Mouse (Mus musculus): ENCODE data around the gene Lce3d. TPM values are rescaled to one million over a fixed set of nuclear protein-coding genes. Genes with fewer than 3 reads are reported as not detected.
A peak's percentile ranks its signal among the peaks of the same experiment; 100 is the strongest.

Lce3d gene
- total and polyA plus RNA-seq, 3 experiments, result not detected

DNA sequence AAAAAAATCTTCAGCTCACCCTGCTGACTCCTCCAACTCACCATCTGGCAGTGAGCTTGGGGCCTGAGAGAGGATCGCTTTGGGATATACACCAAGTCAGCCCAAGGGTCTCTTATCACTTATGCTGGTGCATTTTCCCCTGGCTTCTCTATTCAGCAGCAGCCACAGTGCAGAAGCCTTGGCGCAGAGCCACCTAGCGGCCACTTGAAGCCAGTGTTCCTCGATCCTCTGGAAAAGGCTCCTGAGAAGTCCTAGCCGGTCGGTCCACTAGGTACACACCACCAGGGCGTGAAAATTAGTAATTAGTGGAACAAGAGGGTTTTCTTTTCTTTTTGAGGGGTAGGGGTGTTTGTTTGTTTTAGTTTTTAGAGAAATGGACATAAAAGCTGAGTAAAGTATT is 41.5 kb downstream of the Lce3d start:
- Histone ChIP-seq H3K4me1 (ENCODE audit: control insufficient read depth in 1 of 2, insufficient read depth in 2 of 2, low read length in 2 of 2) (no peaks in the 10 kb centered on the region), H3K79me2 (ENCODE audit: control insufficient read depth, insufficient read depth, low read length, poor library complexity) (no peaks in the 10 kb centered on the region), H3K4me3 (ENCODE audit: control insufficient read depth in 1 of 2, insufficient read depth in 1 of 2, low read depth in 2 of 2, low read length in 2 of 2) (no peak overlapping the region), H3K9ac (ENCODE audit: control insufficient read depth, low read depth, low read length, poor library complexity, severe bottlenecking) (no peak overlapping the region), H3K36me3 (ENCODE audit: control insufficient read depth in 1 of 2, insufficient read depth in 2 of 2, low read length in 2 of 2) (no peaks in the 10 kb centered on the region), H3K9me3 (replicated peaks; ENCODE audit: insufficient read depth, low read length) (no peaks in the 10 kb centered on the region), H3K27ac (ENCODE audit: control insufficient read depth, low read depth, low read length) (no peak overlapping the region), H3K27me3 (ENCODE audit: control insufficient read depth in 1 of 2, insufficient read depth in 2 of 2, low read length in 2 of 2) (no peaks in the 10 kb centered on the region)
- peak; percentile 54 for DNase-seq (ENCODE audit: low read depth, low spot score)
- TF ChIP-seq ZKSCAN1 (IDR thresholded peaks at IDR 0.05; ENCODE audit: low read depth, low read length), result no peak
- no peak for TF ChIP-seq JUND (IDR thresholded peaks at IDR 0.05; ENCODE audit: low read depth, low read length)
- no peak for TF ChIP-seq BHLHE40 (IDR thresholded peaks at IDR 0.05; ENCODE audit: borderline replicate concordance, low read depth, low read length)
- TF ChIP-seq ZNF384 (IDR thresholded peaks at IDR 0.05; ENCODE audit: low read depth, low read length), result no peak
- no peak for TF ChIP-seq KAT2A (conservative IDR thresholded peaks at IDR 0.05; ENCODE audit: low read depth, low read length)
- no peak for TF ChIP-seq MAX (IDR thresholded peaks at IDR 0.05; ENCODE audit: low read length)
- TF ChIP-seq HCFC1 (IDR thresholded peaks at IDR 0.05; ENCODE audit: low read depth, low read length), result no peak
- no peak for TF ChIP-seq ZMIZ1 (IDR thresholded peaks at IDR 0.05; ENCODE audit: low read depth, low read length)
- TF ChIP-seq TAL1 (IDR thresholded peaks at IDR 0.05; ENCODE audit: low read length), result no peak
- TF ChIP-seq SMC3 (IDR thresholded peaks at IDR 0.05; ENCODE audit: low read depth, low read length), result peak; percentile 63
- TF ChIP-seq MYB (IDR thresholded peaks at IDR 0.05; ENCODE audit: low read depth, low read length), result no peak
- TF ChIP-seq E2F4 (IDR thresholded peaks at IDR 0.05; ENCODE audit: borderline replicate concordance, low read depth, low read length), result no peak
- TF ChIP-seq ZC3H11A (IDR thresholded peaks at IDR 0.05; ENCODE audit: low read depth, low read length), result 0 out of 2 replicates have a peak, but pooled peaks have one; percentile 6
- TF ChIP-seq RCOR1 (IDR thresholded peaks at IDR 0.05; ENCODE audit: low read depth, low read length), result no peak
- TF ChIP-seq MAZ (IDR thresholded peaks at IDR 0.05; ENCODE audit: low read depth, low read length), result no peak
- TF ChIP-seq SIN3A (IDR thresholded peaks at IDR 0.05; ENCODE audit: low read length), result no peak
- TF ChIP-seq CTCF (IDR thresholded peaks at IDR 0.05 in 2 of 3, conservative IDR thresholded peaks at IDR 0.05 in 1 of 3; ENCODE audit: control insufficient read depth in 1 of 3, insufficient read depth in 1 of 3, low read depth in 2 of 3, low read length in 3 of 3, poor library complexity in 1 of 3, severe bottlenecking in 1 of 3), result peak; percentile 49 to 90 (median 68)
- no peak for TF ChIP-seq GABPA (IDR thresholded peaks at IDR 0.05; ENCODE audit: low read depth, low read length)
- TF ChIP-seq RAD21 (IDR thresholded peaks at IDR 0.05; ENCODE audit: low read depth, low read length), result peak; percentile 36
- TF ChIP-seq MYC (IDR thresholded peaks at IDR 0.05; ENCODE audit: low read depth, low read length), result no peak
- TF ChIP-seq MXI1 (IDR thresholded peaks at IDR 0.05; ENCODE audit: low read depth, low read length), result no peak
- no peak for TF ChIP-seq USF1 (IDR thresholded peaks at IDR 0.05; ENCODE audit: low read depth, low read length)
- no peak for TF ChIP-seq NELFE (IDR thresholded peaks at IDR 0.05; ENCODE audit: low read depth, low read length)
- no peak for TF ChIP-seq EP300 (IDR thresholded peaks at IDR 0.05; ENCODE audit: low read depth in 1 of 2, low read length in 2 of 2)
